Mouse (Mus musculus) urinary bladder, postnatal 36 days (tissue): ENCODE data around the gene Sars.

Source experiments
- DNase-seq, 2 experiments: peaks; one replicate each; pipeline ENCODE4 v3.0.0; 2022; ENCODE audit warnings: low spot score in 2 of 2, mixed read lengths in 1 of 2

Sars gene

DNA sequence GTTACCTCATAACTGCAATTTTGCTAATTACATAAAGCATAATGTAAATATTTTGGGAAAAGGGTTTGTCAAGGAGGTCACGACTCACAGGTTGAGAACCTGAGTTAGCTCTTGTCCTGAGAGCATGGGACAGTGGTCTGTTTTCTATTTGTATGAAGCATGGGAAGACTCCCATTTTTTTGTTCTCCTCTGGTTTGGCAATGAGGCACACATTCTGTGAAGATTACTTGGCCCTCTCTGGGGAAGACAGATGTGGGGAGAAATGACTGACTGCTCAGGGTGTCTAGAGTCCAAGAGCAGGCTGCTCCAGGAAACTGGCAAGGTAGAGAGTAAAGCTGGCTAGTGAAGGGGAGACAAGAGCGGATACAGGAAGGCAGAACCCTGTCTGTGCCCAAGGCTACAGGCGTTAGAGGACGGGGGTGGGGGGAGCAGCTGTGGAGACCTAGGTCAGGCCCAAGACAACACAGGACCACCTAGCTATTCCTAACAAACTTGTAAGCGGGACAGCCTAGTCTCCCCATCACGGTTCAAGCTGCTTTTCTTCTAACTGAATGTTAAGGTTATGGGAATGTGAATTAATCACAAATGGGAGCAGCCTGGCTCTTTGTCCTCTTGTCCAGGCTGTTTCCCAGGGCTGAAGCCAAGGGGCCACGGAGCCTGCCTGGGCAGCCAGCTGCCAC lies 19.9 kb downstream of the Sars start:
- no peak for DNase-seq

DNA sequence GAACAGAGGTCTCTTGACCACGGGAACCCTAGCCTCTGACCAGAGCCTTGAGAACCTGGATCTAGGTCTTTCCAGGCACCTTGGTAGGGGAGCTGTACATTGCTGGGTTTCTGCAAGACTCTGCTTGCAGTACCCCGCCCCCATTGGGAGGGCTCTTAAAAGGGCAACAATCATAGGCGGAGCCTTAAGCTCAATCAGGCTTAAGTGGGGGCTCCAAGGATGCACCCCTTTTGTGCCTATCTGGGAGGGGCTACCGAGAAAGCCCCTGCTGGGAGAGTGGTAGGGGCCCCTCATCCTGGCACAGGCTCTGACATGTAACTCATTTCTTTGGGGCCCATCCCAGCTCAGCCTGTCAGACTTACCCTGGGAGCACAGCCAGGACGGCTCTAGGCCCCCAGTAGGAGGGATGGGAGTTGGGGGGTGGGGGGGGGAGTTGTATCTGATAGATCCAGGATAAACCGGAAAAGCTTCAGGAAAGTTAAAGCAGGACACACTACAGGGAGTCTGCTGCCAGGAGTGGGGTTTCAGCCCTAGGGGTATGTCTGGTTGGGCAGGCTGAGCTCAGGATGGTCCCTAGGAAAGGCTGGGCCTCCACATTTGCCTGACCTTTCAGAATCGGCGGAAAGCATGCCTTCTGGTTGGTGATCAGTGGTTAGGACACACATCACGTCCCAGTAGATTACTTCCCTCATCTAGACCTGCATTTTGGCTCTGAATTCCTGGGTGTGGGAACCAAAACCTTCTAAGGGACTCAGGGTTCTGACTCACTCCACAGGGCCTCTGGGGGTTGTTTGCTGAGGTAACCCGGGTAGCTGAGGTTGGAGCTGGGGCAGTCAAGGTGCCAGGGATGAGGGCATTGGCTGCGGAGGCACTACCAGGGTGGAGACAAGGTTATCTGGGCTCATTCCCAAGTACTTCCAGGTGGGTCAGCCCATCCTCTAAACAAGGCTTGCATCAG lies 20.9 kb downstream of the Sars start:
- peak; percentile 48 to 54 for DNase-seq

DNA sequence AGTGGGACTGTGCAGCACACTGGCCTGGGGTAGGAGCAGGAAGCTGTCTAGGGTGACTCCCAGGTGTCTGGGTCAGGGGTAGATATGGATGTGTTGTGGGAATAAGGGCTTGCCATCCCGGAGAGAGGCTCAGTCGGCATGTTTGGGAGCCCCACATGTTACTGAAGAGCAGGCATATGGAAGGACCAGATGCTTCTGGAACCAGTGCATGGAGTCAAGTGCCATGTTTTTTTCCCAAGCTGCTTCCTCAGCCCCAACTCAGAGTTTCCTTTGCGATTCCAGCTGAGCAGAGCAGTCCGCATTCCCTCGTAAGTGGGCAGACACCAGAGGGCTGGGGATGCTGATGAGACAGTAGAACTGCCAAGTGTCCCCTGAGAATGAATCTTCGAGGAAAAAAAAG lies 22.0 kb downstream of the Sars start:
- no peak for DNase-seq

DNA sequence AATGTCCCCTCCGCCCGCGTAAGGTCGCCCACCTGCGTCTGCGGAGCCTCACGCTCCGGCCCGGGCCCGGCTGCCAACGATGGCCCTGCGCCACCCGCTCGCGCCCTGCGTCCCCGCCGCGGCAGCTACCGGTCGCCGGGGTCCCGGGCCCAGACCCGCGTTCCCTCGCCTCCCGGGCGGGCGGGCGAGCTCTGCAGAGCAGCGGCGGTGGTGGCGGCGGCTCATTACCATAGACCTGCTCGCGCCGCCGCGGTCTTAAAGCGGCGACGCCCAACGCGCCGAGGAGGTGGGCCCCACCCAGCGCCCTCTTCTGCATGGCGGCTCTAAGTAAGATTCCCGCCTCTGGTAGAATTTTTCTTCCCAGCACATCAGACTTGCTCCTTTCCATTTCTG lies 29.2 kb downstream of the Sars start:
- peak; percentile 46 to 67 for DNase-seq

DNA sequence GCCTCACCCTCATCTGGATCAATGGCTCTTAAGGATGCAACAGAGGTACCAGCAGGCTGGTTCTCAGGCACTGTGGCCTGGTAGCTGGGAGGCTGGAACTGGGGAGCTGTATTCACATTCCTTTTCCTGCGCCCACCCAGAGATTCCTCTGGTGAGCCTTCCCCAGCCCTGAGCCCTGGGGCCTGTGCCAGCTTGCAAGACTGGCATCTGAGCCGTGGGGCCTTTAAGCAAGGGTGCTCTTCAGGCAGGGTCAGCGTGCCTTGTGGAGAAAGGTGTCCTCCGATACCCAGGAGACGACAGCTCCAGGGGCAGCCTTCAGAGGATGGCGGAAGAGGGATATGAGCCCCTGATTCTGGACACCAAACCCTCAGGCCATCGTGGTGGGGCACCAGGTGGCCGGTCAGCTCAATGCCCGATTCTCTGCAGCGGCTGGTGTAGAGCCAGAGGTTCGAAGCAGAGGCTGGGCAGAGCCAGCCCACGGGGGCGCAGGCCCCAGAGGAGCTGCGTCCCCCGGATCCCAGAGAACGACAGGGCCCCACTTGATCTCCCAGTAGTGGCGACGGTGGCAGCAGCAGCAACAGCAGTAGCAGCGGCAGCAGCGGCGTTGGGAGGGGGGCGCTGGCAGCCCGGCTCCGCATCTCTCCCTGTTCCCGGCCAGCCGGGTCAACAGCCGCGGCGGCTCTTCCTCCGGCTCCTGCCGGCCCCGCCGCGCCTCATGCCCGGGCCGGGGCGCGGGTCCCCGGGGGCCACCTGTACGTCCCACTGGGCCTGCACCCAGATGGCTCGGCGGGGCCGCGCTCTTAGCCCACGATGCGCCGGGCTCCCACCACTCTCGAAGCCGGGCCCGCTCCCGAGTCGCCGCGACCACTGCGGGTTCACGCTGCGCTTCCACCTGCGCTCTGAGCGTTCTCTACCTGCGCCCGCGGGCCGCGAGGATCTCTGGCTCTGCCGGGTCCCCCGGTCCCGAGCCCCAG lies 29.9 kb downstream of the Sars start, which contains the start of gene Celsr2:
Celsr2 (minus strand) TSS at position 696 of the 974 bp plus-strand sequence.
- no peak for DNase-seq

DNA sequence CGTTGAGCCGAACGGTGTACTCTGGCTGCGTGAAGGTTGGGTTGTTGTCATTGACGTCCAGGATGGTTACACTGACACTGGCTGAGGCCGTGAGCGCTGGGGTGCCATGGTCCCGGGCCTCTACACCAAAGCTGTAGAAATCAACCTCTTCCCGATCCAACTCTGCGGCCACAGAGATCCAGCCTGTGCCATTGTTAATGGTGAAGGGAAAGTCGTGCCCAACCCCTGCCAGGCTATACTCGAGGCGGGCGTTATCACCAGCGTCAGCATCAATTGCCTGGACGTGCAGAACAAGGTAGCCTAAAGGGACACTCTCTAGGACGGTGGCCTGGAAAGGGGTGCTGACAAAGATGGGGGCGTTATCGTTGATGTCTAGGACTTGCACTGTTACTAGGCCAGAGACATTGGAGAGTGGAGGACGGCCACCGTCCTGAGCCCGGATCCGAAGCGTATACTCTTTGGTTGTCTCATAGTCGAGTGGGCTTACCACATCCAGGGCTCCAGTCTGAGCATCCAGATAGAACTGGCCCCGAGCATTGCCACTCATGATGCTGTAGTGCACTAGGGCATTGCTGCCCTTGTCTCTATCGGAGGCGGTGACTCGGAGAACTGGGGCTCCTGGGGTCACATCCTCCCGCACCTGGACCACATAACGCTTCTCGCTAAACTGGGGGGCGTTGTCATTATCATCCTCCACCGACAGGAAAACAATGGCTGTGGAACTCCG lies 31.2 kb downstream of the Sars start:
- DNase-seq = no peak

DNA sequence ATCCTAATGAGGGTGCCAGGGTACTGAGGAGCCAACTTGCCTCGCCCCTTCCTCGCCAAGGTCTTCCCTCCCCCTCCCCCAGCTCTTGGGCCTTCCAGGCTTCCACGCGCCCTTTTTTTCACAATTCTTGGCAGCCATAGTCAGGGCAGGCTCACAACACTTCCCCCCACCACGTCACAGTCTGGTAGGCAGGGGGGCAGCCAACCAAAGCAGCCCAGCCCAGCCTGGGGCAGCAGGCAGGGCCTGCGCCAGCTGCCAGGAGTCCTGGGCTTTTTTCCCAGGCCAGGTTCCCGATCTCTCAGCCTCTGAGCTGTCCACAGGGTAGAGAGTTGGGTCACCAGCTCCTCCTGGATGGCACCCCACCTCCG lies 33.3 kb downstream of the Sars start:
- DNase-seq = peak in 1 of 2 experiments; percentile 23

DNA sequence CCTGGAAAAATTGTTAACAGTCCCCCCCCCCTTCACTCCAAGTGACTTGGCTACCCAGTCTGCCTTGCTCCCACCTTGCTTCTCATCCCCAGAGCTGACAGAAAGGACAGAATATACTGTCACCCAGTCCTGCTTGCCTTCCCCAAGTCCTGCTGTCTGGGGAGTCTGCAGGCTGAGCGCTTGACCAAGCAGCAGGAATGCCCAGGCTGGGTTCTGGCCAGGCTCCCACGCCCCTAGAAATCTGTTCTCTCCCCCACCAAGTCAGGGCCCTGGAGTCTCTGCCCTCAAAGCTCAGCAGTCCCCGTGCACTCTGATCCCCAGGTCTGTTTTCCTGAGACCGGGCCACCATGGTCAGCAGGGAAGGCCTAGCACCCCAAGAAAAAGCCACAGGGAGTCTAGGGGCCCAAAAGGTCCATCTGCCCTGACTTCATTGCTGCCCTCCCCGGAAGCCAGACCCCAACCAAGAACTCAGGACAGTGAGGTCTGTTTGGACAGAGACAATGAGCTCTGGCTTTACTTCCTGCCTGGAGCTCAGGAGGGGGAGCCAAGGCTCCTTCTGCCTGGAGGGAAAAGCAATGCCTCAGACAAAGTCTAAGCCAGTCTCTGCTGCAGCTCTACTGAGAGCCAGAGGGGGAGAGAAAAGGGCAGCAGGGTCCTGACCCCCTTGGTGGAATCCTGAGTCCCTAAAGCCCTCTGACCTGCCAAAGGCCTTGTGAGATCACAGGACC lies 33.8 kb downstream of the Sars start:
- DNase-seq = no peak

DNA sequence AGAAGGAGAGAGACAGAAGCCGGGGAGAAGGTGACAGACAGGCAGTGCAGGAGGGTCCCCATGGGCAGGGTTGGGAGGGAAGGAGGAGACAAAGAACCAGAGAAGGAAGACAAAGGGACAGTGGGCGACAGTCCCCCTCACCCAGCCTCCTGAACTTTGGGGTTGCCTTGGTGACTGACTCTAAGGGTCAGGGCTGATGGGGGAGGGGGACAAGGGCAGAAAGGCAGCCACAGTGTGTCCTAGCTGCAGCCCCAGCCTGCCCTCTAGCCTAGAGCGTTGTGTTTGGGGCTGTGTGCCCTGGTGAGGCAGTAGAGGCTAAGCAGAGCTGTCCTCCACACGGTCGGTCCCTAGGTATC lies 34.7 kb downstream of the Sars start:
- no peak for DNase-seq

DNA sequence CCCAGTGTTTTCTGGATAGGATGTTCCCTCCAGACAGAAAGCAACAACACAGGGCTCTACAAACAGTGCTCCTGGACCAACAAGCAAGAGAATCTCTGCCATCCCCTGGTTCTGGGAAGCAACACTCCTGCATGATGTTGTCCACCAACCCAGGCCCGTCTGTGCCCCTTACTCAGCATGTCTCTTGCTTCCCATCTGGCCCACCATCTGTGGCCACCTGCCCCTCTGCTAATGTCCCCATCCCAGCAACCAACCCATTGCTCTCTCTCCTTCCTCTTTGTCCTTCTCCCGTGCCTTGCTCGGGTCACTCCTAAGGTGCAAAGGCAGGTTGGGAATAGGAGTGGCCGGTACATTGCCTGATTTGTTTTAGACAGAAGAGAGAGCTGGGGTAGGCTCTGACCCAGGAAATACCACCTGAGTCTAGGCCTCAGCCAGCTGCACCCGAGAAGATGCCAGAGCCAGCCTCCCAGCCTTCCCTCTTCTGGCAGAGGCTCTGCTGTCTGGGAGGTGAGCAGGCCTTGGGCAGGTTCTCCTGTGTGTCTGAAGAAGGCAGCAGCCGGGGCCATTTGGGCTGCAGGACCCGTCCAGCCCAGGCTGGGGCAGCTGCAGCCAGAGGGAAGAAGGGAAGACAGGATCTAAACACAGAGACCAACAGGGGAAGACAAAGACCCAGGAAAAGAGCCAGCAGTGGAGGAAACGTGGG lies 35.2 kb downstream of the Sars start:
- DNase-seq = no peak

DNA sequence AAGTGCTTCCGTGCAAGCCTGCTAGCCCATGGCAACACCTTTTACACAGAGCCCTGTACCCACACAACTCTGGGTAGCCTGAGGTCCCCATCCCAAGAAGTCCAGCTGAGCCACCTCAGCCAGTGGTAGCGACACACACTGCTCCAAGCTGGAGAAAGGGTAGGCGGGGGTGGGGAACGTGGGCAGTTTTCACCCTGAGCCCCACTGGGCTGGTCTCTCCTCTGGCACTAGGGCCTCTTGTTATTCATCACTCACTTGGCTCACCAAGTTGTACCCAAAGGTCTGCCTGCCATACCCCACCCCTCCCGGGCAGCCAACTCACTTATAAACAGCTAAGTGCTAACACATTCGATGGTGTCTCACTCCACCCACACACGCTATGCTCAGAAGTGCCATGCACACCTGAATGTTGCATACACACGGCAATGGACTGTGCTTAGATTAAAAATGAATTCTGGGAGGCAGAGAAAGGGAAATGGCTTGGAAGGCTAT lies 36.4 kb downstream of the Sars start:
- no peak for DNase-seq

DNA sequence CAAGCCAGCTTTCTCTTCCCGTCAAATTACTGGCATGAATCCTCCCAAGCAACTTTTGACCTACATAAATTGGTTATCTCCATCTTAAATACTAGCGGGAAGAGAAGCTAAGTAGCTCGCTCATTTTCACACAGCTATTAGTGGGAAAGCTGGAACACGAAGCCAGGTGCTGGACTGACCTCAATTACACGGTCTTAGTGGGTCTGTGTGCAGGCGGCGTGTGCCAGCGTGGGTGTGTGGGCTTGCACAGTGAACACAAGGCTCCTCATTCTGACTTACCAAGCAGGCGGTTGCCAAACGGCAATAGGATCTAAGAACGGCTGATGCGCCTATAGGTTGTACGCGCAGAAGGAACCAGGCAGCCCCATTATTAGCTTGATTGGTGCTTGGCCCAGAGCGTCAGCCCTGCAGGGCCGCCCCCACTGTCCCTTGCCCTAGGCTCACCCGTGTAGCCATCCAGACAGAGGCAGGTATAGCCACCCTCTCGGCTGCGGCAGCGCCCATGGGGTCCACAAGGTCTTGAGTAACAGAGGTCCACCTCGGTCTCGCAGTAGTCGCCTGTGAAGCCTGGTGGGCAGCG lies 38.6 kb downstream of the Sars start:
- no peak for DNase-seq

DNA sequence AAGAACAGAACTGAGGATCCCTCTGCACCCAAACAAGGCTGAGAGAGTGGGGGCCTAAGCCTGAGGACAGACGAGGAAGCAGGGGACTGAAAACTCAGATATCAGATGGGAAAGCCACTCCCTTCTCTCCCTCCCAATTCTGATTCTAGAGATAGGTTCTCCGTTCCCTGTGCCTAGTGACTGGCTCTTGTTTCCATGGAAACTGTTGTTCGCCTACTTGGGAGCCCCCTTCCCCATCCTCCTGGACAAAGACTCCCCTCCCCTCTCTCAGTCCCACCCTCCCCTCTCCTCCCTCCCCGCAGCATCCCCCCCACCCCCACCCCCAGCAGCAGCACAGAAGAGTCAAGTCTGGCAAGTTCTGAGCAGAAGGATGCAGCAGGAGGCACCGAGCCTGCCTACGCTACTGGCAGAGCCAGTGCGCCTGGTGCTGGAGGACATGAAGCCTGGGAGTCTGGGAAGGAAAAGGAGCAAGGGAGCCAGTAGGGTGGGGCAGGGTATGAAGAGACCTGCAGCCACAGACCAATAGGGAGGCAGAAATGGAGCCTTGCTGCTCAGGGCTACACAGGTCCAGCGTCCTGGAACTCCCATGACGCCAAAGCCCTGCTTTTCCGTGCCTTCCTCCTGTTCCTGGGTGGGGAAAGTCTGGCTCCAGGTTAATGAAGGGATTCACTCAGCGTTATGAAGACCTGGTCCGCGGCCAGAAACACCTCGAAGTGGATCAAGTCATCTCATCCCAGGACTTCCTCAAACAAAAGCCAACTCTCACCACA lies 39.3 kb downstream of the Sars start:
- DNase-seq = no peak

DNA sequence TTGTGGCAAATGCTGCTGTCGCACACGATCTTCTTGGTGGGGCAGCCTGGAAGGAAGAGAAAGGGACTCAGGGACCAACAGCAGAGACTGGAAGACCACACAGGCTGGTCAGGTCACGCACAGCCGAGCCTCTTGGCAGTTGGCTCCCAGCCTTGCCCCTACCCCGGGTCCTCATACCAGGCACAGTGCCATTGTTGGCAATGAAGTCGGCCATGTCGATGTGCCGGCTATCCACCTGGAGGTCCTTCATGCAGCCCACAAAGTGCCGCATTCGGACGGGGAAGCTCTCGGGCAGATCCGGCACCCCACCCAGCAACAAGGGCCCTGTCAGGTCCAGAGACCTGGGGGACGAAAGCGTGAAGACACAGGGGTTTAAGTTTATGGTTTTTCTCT lies 42.5 kb downstream of the Sars start:
- DNase-seq = no peak

DNA sequence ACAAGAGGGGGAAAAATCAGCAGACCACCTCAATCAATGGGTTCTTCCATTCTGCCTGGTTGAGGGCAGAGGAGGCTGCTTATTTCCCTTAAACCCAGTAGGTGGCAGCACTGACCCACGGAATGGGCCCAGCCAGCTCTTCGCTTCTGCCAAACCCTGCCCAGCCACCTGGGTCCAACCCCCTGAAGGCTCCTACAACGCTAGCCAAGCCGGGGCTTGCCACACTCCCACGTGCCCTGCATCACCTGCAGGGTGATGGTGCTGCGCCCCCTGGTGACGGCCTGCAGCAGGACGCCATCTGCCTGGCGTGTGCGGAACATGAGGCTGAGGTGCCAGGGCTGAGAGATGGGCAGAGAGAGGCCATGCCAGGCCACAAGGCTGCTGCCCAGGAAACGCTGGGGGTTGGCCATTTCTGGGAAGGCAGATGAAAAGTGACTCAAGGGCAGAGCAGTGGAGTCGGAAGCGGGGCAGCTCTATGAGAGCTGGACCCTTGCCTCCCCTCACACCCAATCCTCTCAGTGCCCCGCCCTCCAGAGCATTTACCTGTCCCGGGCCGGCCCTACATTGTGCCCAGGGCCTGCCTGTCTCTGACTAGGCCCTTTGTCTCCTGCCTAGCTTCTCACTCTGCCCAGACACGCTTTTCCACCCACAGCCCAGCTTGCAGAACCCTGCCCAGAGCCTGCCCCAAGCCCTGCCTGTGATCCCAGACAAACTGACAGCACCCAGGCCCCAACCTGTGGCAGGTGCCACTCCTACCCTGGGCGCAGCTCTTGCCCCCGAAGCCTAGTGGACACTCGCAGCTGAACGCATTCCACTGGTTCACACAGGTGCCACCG lies 43.1 kb downstream of the Sars start:
- DNase-seq = peak; percentile 80 to 91

DNA sequence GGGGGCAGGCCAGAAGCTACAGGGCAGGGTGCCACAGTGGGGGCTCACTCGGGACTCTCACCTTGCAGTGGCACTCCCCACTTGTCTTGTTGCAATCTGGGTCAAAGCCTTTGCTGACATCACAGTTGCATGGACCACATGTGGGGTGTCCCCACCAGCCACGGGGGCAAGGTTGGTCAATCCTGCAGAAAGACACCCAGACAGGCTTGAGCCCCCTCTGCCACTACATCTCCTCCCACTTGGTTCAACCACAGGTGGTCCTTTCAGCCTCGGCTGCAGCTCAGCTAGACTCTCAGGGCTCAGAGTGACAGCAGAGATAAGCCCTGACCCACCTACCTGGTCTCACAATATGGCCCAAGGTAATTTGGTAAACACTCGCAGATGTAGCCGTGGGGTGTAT lies 44.6 kb downstream of the Sars start:
- DNase-seq = no peak

DNA sequence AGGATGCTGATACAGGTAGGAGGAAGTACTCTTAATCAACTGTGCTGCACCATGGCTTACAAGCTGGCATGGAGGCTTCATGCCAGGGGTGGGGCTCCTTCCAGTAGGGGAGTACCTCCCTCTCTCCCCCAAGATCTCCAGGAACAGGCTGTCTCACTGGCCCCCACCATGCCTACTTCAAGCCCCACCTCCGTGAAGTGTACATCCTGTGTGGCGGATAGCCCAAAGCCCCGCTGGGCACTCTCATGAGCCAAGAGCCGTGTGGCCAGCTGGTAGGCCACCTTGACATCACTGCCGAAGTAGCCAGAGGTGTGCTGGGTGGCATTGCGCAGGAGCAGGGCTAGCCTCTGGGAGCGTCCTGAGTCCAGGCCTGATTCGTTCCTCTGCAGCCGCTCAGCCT lies 46.7 kb downstream of the Sars start:
- no peak for DNase-seq

DNA sequence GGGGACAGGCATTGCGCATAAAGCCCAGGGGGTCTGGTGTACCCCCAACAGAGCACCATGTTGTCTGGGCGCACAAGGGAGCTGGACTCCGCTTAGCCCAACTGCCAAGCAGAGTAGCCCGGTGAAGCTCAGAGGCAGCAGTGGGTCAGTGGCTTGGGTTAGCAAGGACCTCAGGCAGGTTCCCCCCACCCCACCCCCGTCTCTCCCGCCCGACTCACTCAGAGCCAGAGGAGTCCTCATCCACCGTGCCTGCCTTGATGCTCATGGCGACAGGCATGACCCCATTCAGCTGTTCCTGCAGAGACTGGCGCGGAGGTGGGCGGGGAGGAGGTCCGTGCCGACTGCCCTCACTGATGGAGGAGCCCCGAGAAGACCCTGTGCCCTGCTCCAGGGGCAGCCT lies 52.2 kb downstream of the Sars start:
- no peak for DNase-seq
